Mouse (Mus musculus): ENCODE measurements around the gene Olfr1024. TPM values are rescaled to one million over a fixed set of nuclear protein-coding genes. Genes with fewer than 3 reads are reported as not detected.

The Olfr1024 gene
- not detected in 2 replicates for polyA plus RNA-seq (2014; fragmentation: Nextera tagmentation; extraction: Ambion mirVana)

GRCm38 (mm10) chr2:85904952-85905351 is at the start of gene Olfr1024:
Gene Olfr1024 (minus strand): TSS chr2:85905052.
- no peak within 1 kb of the TSS for H3K4me3 ChIP-seq (ENCODE audit: low read depth, low read length)
- ATAC-seq (ENCODE audit: insufficient read depth) (no peak), DNase-seq (no peak)
- no peak within 1 kb of the TSS for H3K27ac ChIP-seq (ENCODE audit: low read depth)
- H3K36me3 ChIP-seq (ENCODE audit: insufficient read depth): no peaks in the 10 kb centered on the region
- no peak within 1 kb of the TSS for H3K4me2 ChIP-seq
- H3K9me3 ChIP-seq (ENCODE audit: low read depth, low read length): no peaks in the 10 kb centered on the region
- no peak for TF ChIP-seq CTCF (IDR thresholded peaks at IDR 0.05; ENCODE audit: low read depth)
- H3K4me1 ChIP-seq (ENCODE audit: insufficient read depth): no peaks in the 10 kb centered on the region
- H3K9ac ChIP-seq: no peak within 1 kb of the TSS
- WGBS: 83% methylated on average over 3 of the region's 3 CpGs
- no peaks in the 10 kb centered on the region for H3K27me3 ChIP-seq (ENCODE audit: insufficient read depth, low read length)

- TF ChIP-seq CTCF (IDR thresholded peaks at IDR 0.05; ENCODE audit: low read depth): no peak
- Histone ChIP-seq H3K4me2 (no peak within 1 kb of the TSS), H3K4me3 (ENCODE audit: low read depth, low read length) (no peak within 1 kb of the TSS), H3K27me3 (ENCODE audit: insufficient read depth, low read length) (no peaks in the 10 kb centered on the region), H3K27ac (ENCODE audit: low read depth) (no peak within 1 kb of the TSS), H3K9ac (no peak within 1 kb of the TSS), H3K36me3 (ENCODE audit: insufficient read depth) (no peaks in the 10 kb centered on the region), H3K4me1 (ENCODE audit: insufficient read depth) (no peaks in the 10 kb centered on the region), H3K9me3 (ENCODE audit: low read depth, low read length) (no peaks in the 10 kb centered on the region)
- ATAC-seq (ENCODE audit: insufficient read depth) (no peak), DNase-seq (no peak)
- 84% methylated on average over 1 of the region's 1 CpGs for WGBS
Observed at GRCm38 (mm10) chr2:85950137-85950536, 45.3 kb upstream of the Olfr1024 start, which contains the start of gene Olfr1028. Gene Olfr1028 (plus strand): TSS chr2:85950437.

- 79% methylated on average over 3 of the region's 3 CpGs for WGBS
Observed at GRCm38 (mm10) chr2:85921258-85921657, 16.4 kb upstream of the Olfr1024 start, which contains the start of gene Olfr1026. Gene Olfr1026 (plus strand): TSS chr2:85921558.

GRCm38 (mm10) chr2:85914893-85915292 is 10.0 kb upstream of the Olfr1024 start, which contains the start of gene Olfr1025-ps1:
Gene Olfr1025-ps1 (plus strand): TSS chr2:85915193.
- H3K9me3 ChIP-seq (ENCODE audit: low read depth, low read length): no peaks in the 10 kb centered on the region
- no peak for DNase-seq
- H3K4me3 ChIP-seq (ENCODE audit: low read depth, low read length): no peak within 1 kb of the TSS
- 59% methylated on average over 1 of the region's 1 CpGs for WGBS
- H3K4me2 ChIP-seq: no peak within 1 kb of the TSS
- H3K36me3 ChIP-seq (ENCODE audit: insufficient read depth): no peaks in the 10 kb centered on the region
- no peaks in the 10 kb centered on the region for H3K4me1 ChIP-seq (ENCODE audit: insufficient read depth)
- H3K27ac ChIP-seq (ENCODE audit: low read depth): no peak within 1 kb of the TSS
- no peak within 1 kb of the TSS for H3K9ac ChIP-seq
- H3K27me3 ChIP-seq (ENCODE audit: insufficient read depth, low read length): no peaks in the 10 kb centered on the region
- ATAC-seq (ENCODE audit: insufficient read depth): no peak
- no peak for TF ChIP-seq CTCF (IDR thresholded peaks at IDR 0.05; ENCODE audit: low read depth)

More at GRCm38 (mm10) chr2:85921258-85921657, 16.4 kb upstream of the Olfr1024 start, which contains the start of gene Olfr1026:
- no peaks in the 10 kb centered on the region for H3K27me3 ChIP-seq (ENCODE audit: insufficient read depth, low read length)
- no peak within 1 kb of the TSS for H3K9ac ChIP-seq
- no peaks in the 10 kb centered on the region for H3K9me3 ChIP-seq (ENCODE audit: low read depth, low read length)
- ATAC-seq (ENCODE audit: insufficient read depth) (no peak), DNase-seq (no peak)
- no peak within 1 kb of the TSS for H3K27ac ChIP-seq (ENCODE audit: low read depth)
- no peak for TF ChIP-seq CTCF (IDR thresholded peaks at IDR 0.05; ENCODE audit: low read depth)
- H3K36me3 ChIP-seq (ENCODE audit: insufficient read depth): no peaks in the 10 kb centered on the region
- no peak within 1 kb of the TSS for H3K4me2 ChIP-seq
- no peak within 1 kb of the TSS for H3K4me3 ChIP-seq (ENCODE audit: low read depth, low read length)
- H3K4me1 ChIP-seq (ENCODE audit: insufficient read depth): no peaks in the 10 kb centered on the region

- H3K4me2 ChIP-seq: no peak overlapping the region
- no peak for TF ChIP-seq CTCF (IDR thresholded peaks at IDR 0.05; ENCODE audit: low read depth)
- H3K4me3 ChIP-seq (ENCODE audit: low read depth, low read length): no peak overlapping the region
- no peak overlapping the region for H3K9ac ChIP-seq
- no peaks in the 10 kb centered on the region for H3K36me3 ChIP-seq (ENCODE audit: insufficient read depth)
- no peaks in the 10 kb centered on the region for H3K27me3 ChIP-seq (ENCODE audit: insufficient read depth, low read length)
- ATAC-seq (ENCODE audit: insufficient read depth) (no peak), DNase-seq (no peak)
- H3K9me3 ChIP-seq (ENCODE audit: low read depth, low read length): no peaks in the 10 kb centered on the region
- H3K4me1 ChIP-seq (ENCODE audit: insufficient read depth): no peaks in the 10 kb centered on the region
- no peak overlapping the region for H3K27ac ChIP-seq (ENCODE audit: low read depth)
Observed at GRCm38 (mm10) chr2:85913197-85913596, 8.3 kb upstream of the Olfr1024 start.

- no peak within 1 kb of the TSS for H3K9ac ChIP-seq
- no peak within 1 kb of the TSS for H3K4me2 ChIP-seq
- ATAC-seq (ENCODE audit: insufficient read depth) (no peak), DNase-seq (no peak)
- no peak within 1 kb of the TSS for H3K4me3 ChIP-seq (ENCODE audit: low read depth, low read length)
- 64% methylated on average over 2 of the region's 2 CpGs for WGBS
- no peaks in the 10 kb centered on the region for H3K9me3 ChIP-seq (ENCODE audit: low read depth, low read length)
- no peaks in the 10 kb centered on the region for H3K36me3 ChIP-seq (ENCODE audit: insufficient read depth)
- no peaks in the 10 kb centered on the region for H3K4me1 ChIP-seq (ENCODE audit: insufficient read depth)
- no peak for TF ChIP-seq CTCF (IDR thresholded peaks at IDR 0.05; ENCODE audit: low read depth)
- no peaks in the 10 kb centered on the region for H3K27me3 ChIP-seq (ENCODE audit: insufficient read depth, low read length)
- H3K27ac ChIP-seq (ENCODE audit: low read depth): no peak within 1 kb of the TSS
Observed at GRCm38 (mm10) chr2:85885340-85885739, 19.5 kb downstream of the Olfr1024 start, which contains the start of gene Olfr1023. Gene Olfr1023 (plus strand): TSS chr2:85885640.

- no peak for ATAC-seq (ENCODE audit: insufficient read depth)
- Histone ChIP-seq H3K9me3 (ENCODE audit: low read depth, low read length) (no peaks in the 10 kb centered on the region), H3K27me3 (ENCODE audit: insufficient read depth, low read length) (no peaks in the 10 kb centered on the region), H3K36me3 (ENCODE audit: insufficient read depth) (no peaks in the 10 kb centered on the region), H3K9ac (no peak within 1 kb of the TSS), H3K4me3 (ENCODE audit: low read depth, low read length) (no peak within 1 kb of the TSS), H3K27ac (ENCODE audit: low read depth) (no peak within 1 kb of the TSS), H3K4me1 (ENCODE audit: insufficient read depth) (no peaks in the 10 kb centered on the region), H3K4me2 (no peak within 1 kb of the TSS)
- 35% methylated on average over 2 of the region's 2 CpGs for WGBS
- DNase-seq: no peak
- TF ChIP-seq CTCF (IDR thresholded peaks at IDR 0.05; ENCODE audit: low read depth): no peak
Observed at GRCm38 (mm10) chr2:85868294-85868693, 36.6 kb downstream of the Olfr1024 start, which contains the start of gene Olfr1022. Gene Olfr1022 (plus strand): TSS chr2:85868594.

Other genes with a start within 250 kb of the Olfr1024 start
- not detected in 2 replicates for gene Olfr154, start 240.6 kb downstream of the Olfr1024 start, polyA plus RNA-seq (2014; fragmentation: Nextera tagmentation; extraction: Ambion mirVana)
- gene Olfr1006, start 226.3 kb downstream of the Olfr1024 start, polyA plus RNA-seq (2014; fragmentation: Nextera tagmentation; extraction: Ambion mirVana): not detected in 2 replicates
- not detected in 2 replicates for gene Olfr1008, start 215.6 kb downstream of the Olfr1024 start, polyA plus RNA-seq (2014; fragmentation: Nextera tagmentation; extraction: Ambion mirVana)
- not detected in 2 replicates for gene Olfr1009, start 189.6 kb downstream of the Olfr1024 start, polyA plus RNA-seq (2014; fragmentation: Nextera tagmentation; extraction: Ambion mirVana)
- not detected in 2 replicates for gene Olfr1012, start 142.3 kb downstream of the Olfr1024 start, polyA plus RNA-seq (2014; fragmentation: Nextera tagmentation; extraction: Ambion mirVana)
- not detected in 2 replicates for gene Olfr1013, start 138.0 kb downstream of the Olfr1024 start, polyA plus RNA-seq (2014; fragmentation: Nextera tagmentation; extraction: Ambion mirVana)
- not detected in 2 replicates for gene Olfr1014, start 132.3 kb downstream of the Olfr1024 start, polyA plus RNA-seq (2014; fragmentation: Nextera tagmentation; extraction: Ambion mirVana)
- gene Olfr1015, start 123.0 kb downstream of the Olfr1024 start, polyA plus RNA-seq (2014; fragmentation: Nextera tagmentation; extraction: Ambion mirVana): not detected in 2 replicates
- not detected in 2 replicates for gene Olfr1016, start 102.5 kb downstream of the Olfr1024 start, polyA plus RNA-seq (2014; fragmentation: Nextera tagmentation; extraction: Ambion mirVana)
- not detected in 2 replicates for gene Olfr1018, start 86.6 kb downstream of the Olfr1024 start, polyA plus RNA-seq (2014; fragmentation: Nextera tagmentation; extraction: Ambion mirVana)
- not detected in 2 replicates for gene Olfr1019, start 59.6 kb downstream of the Olfr1024 start, polyA plus RNA-seq (2014; fragmentation: Nextera tagmentation; extraction: Ambion mirVana)
- not detected in 2 replicates for gene Olfr1020, start 58.0 kb downstream of the Olfr1024 start, polyA plus RNA-seq (2014; fragmentation: Nextera tagmentation; extraction: Ambion mirVana)
- gene Olfr1022, start 36.5 kb downstream of the Olfr1024 start, polyA plus RNA-seq (2014; fragmentation: Nextera tagmentation; extraction: Ambion mirVana): not detected in 2 replicates
- not detected in 2 replicates for gene Olfr1023, start 19.4 kb downstream of the Olfr1024 start, polyA plus RNA-seq (2014; fragmentation: Nextera tagmentation; extraction: Ambion mirVana)
- not detected in 2 replicates for gene Olfr1025-ps1, start 10.1 kb upstream of the Olfr1024 start, polyA plus RNA-seq (2014; fragmentation: Nextera tagmentation; extraction: Ambion mirVana)
- not detected in 2 replicates for gene Olfr1026, start 16.5 kb upstream of the Olfr1024 start, polyA plus RNA-seq (2014; fragmentation: Nextera tagmentation; extraction: Ambion mirVana)
- gene Olfr1028, start 45.4 kb upstream of the Olfr1024 start, polyA plus RNA-seq (2014; fragmentation: Nextera tagmentation; extraction: Ambion mirVana): not detected in 2 replicates
- not detected in 2 replicates for gene Olfr1029, start 68.8 kb upstream of the Olfr1024 start, polyA plus RNA-seq (2014; fragmentation: Nextera tagmentation; extraction: Ambion mirVana)
- not detected in 2 replicates for gene Olfr1030, start 74.2 kb upstream of the Olfr1024 start, polyA plus RNA-seq (2014; fragmentation: Nextera tagmentation; extraction: Ambion mirVana)
- gene Olfr1031, start 85.3 kb upstream of the Olfr1024 start, polyA plus RNA-seq (2014; fragmentation: Nextera tagmentation; extraction: Ambion mirVana): not detected in 2 replicates
- not detected in 2 replicates for gene Olfr1032, start 100.5 kb upstream of the Olfr1024 start, polyA plus RNA-seq (2014; fragmentation: Nextera tagmentation; extraction: Ambion mirVana)
- gene Olfr1033, start 115.6 kb upstream of the Olfr1024 start, polyA plus RNA-seq (2014; fragmentation: Nextera tagmentation; extraction: Ambion mirVana): 0.61 and 2.8 TPM in 2 replicates
- gene Olfr1034, start 140.8 kb upstream of the Olfr1024 start, polyA plus RNA-seq (2014; fragmentation: Nextera tagmentation; extraction: Ambion mirVana): not detected in 2 replicates
- not detected in 2 replicates for gene Olfr1036, start 168.9 kb upstream of the Olfr1024 start, polyA plus RNA-seq (2014; fragmentation: Nextera tagmentation; extraction: Ambion mirVana)
- gene Olfr1037, start 182.3 kb upstream of the Olfr1024 start, polyA plus RNA-seq (2014; fragmentation: Nextera tagmentation; extraction: Ambion mirVana): not detected in 2 replicates
- not detected in 2 replicates for gene Olfr1039, start 230.9 kb upstream of the Olfr1024 start, polyA plus RNA-seq (2014; fragmentation: Nextera tagmentation; extraction: Ambion mirVana)
- gene Olfr1040, start 241.7 kb upstream of the Olfr1024 start, polyA plus RNA-seq (2014; fragmentation: Nextera tagmentation; extraction: Ambion mirVana): not detected in 2 replicates

Data from lung, embryonic 14.5 days (tissue).